Mouse (Mus musculus) kidney, adult 11 months (tissue): ENCODE results near the gene Trim44.

ENCODE experiments used
- DNase-seq: peaks from one replicate; pipeline ENCODE4 v3.0.0; 2022

Gene Trim44

DNA sequence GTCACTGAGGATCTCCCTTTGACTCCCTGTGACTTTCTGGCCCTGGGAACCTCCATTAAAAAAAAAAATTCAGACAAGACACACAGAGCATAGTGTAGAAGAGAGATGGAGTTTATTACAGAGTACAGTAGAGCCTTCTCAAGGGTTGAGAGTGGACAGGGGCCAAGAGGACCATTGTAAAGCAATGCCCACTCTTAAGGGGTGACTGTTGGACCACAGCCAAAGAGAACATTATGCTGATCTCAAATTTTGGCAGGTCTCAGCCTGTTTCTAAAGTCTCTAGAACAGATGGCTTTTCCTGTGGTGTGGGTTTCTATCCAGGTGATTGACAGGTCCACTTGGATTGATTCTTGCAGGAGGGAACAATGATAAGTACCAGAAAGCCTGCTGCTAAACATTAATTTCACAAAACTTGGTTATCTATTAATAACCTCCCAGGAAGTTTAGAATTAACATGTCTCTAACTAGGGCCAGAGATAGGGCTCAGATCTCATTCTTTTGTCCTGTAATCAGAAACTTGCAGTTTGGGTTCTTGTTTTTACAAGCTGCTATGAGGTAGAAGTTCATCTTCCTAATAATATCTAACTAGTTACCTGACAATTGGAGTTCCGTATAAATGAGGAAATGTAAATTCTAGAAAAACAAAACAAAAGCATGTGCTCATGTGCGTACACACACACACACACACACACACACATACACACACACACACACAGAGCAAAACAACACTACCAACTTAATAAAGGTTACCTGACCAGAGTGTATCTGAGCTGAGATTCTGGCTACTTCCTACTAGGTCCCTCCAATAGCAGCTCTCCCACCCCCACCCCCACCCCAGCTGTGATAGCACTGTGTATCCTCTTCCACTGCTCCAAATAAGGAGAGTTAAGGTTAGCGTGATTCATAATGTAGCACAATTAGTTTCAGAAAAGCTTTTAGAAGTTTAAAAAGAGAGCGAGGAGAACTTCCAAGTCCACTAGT, 1.0 kb downstream of the Trim44 start:
- peak; percentile 32 for DNase-seq

- DNase-seq = no peak
Measured at GRCm38 (mm10) chr2:102403982-102404381, 3.6 kb downstream of the Trim44 start.

DNA sequence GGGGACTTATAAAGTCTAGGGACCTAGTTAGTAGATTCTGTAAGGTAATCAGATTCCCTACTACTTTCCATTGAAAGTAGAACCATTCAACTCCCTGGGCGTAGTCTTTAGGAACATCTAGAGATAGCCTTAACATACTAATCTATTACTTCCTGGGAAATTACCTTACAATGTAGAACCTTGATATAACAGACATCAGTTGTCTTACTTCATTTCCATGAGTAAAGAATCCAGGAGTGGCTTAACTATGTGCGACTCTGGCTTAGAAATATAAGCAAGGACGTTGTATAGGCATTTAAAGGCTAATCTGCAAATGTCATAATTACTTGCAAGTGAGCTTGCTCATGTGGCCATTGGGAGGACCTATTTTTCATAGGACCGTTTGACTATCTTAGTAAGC, 4.3 kb downstream of the Trim44 start:
- DNase-seq = no peak

GRCm38 (mm10) chr2:102401352-102401692, 6.3 kb downstream of the Trim44 start:
- DNase-seq = no peak

GRCm38 (mm10) chr2:102400605-102401351, 6.8 kb downstream of the Trim44 start:
- DNase-seq = peak; percentile 91

GRCm38 (mm10) chr2:102399864-102400604, 7.6 kb downstream of the Trim44 start:
- no peak for DNase-seq

DNA sequence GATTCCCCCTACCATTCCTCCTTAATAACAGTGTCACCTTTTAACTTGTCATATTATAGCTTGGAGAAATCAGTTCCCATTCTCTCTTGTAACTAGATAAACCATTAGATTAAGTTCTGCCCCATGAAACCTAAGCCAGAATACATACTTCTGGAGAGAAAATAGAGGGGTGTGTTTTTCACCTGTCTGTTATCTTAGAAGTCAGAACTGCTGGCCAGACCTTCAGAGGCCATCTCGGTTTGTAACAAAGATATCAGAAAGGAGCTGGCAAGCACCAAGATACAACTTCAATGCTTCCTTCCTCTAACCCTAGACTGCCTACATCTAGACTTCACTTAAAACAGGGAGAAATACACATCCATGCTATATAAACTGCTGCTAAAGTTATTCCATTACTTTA, 11.1 kb downstream of the Trim44 start:
- no peak for DNase-seq

DNA sequence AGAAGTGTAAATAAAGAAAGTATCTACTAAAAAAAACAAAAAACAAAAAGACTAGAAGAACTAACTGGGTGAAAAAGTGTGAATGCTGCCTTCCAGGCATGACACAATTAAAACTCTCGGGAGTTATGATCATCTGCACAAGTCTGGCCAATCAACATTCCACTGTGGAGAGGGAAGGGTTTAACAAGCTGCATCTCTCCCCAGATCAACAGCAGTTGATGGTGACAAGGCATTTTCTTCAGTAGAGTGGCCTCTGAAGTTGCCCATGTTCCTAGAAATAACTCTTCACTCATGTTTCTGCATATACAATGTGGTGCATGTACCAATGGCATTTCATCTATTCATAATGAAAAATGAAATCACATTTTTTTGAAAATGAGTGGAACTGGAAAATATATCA, 14.2 kb downstream of the Trim44 start:
- DNase-seq = no peak

GRCm38 (mm10) chr2:102385328-102385902, 22.2 kb downstream of the Trim44 start:
- no peak for DNase-seq

- DNase-seq = peak; percentile 21
Measured at GRCm38 (mm10) chr2:102384496-102384895, 23.1 kb downstream of the Trim44 start.

- no peak for DNase-seq
Measured at GRCm38 (mm10) chr2:102384057-102384456, 23.6 kb downstream of the Trim44 start.

DNA sequence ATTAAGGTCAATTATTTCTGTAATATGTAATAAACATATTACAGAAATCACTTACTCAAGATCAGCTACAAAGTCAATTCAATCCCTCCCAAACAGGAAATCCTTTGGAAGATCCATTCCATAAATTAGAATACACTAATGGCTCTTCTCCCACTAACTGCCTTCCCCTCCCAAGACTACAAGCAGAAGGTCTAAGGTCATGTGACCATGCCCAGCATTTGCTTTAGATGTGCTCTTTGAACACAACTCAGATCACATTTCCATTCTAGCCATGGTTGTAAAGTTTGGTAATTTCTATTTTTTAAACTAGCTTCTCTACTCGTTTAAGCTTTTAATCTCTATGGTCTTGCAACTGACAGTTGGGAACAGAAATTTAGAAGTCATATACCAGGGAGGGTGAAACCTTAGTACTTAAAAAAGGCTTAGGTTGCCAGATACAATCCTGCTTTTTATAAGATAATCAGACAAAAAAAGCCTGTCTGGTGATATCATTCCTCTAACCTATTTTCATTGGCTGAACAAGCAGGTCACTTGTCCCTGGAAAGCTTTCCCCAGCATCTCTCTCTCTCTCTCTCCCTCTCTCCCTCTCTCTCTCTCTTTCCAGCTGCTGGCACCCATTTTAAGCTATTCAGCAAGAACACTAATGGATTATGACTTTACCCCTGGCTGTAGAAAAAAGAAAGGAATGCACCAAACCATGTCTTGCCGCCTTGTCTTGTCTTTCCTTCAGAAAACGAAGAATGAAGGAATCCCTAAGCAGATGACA, 24.4 kb downstream of the Trim44 start:
- DNase-seq = no peak

GRCm38 (mm10) chr2:102382519-102382918, 25.1 kb downstream of the Trim44 start:
- DNase-seq = no peak

DNA sequence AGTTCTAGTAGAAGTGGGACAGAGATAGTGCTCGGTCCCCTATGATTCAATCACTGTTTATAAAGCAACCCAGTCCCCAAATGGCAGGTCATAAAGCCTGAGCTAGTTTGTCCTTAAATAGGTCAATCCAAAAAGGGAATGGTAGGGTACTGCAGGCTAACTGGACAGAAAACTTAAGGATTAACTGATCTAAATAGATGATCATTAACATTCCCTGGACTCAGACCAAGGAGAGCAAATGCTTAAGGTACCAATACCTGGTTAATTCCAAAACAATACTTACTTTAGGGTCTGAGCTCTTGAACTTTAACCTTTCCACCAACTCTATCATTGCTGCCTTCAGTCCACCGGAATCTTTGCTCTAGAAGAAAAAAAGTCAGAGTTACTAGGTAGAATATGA, 27.0 kb downstream of the Trim44 start:
- no peak for DNase-seq

DNA sequence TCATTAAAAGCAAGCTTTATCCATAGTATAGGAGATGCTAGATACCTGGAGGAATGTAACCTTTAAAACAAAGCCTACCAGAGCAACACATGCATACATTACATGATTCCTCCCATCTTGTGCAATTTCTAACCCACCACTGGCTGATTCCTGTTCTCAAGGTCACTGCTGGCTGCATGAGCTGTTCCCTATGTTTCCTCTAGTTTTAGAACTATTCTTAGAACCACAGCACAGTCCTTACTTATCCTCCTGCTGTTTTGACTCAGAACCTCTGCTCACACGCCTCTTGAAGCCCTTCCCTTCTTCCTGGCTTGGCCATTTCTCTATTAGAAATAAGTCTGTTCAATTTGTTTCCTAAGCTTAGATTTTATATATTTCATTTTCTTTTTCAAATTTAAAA, 28.7 kb downstream of the Trim44 start:
- no peak for DNase-seq

DNA sequence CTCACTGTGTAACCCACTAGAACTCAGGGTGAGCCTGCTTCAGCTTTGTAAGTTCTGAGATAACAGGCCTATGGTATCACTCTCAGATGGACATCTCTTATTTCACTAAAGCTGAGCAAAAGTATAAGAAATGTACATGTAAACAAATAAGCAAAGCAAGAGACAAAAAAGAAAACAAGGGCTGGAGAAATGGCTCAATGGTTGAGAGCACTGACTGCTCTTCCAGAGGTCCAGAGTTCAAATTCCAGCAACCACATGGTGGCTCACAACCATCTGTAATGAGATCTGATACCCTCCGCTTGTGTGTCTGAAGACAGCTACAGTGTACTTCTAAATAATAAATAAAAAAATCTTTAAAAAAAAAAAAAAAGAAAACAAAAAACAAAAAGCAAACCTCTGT, 29.2 kb downstream of the Trim44 start:
- DNase-seq = no peak

GRCm38 (mm10) chr2:102377370-102377769, 30.3 kb downstream of the Trim44 start:
- DNase-seq = no peak

GRCm38 (mm10) chr2:102373406-102374105, 34.1 kb downstream of the Trim44 start:
- DNase-seq = no peak

- no peak for DNase-seq
Measured at GRCm38 (mm10) chr2:102372690-102373089, 34.9 kb downstream of the Trim44 start.

GRCm38 (mm10) chr2:102371332-102371731, 36.3 kb downstream of the Trim44 start:
- no peak for DNase-seq

GRCm38 (mm10) chr2:102365983-102366545, 41.6 kb downstream of the Trim44 start:
- DNase-seq = no peak
